In the genomic region with DNA sequence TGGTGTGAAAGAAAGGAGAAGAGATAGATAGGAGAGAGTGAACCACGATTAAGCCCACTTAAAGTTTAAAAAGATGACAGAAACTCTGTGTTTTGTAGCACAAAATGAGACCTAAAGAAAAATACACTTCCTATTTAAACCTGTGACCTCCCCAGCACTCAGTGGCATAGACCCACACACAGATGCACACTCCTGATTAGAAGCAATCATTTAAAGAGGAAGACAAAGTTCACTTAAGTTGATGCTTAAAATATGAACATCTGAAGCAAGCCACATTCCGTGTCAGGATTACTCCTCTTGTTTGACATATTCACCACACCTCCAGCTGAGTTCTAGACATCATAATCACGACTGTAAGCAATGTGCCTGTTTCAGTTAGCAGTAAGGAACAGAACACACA, we compare ENCODE assay signal across 20 mouse cellular contexts. TPM values are rescaled to one million over a fixed set of nuclear protein-coding genes. Genes with fewer than 3 reads are reported as not detected.
DNase-seq lines count a peak whose midpoint lies in the region; ATAC-seq and TF ChIP-seq lines count a peak whose summit lies in the region.
"Had no signal": no experiment of that assay in that cellular context is flagged by ENCODE, and none has a peak within 500 bp of the region (broad histone marks: within the 10 kb centered on the region; RNA-seq: fewer than 3 reads in every experiment).

No protein-coding gene starts in this region.

- H3K4me1 ChIP-seq in E14TG2a.4 (replicated peaks; ENCODE audit: low read depth, low read length) (peaks cover 70% of the 10 kb centered on the region), G1E (ENCODE audit: insufficient read depth, low read depth, low read length) (peaks cover 51% of the 10 kb centered on the region)

- H3K36me3 ChIP-seq in E14TG2a.4 (ENCODE audit: insufficient read depth, low read length) = peaks cover 32% of the 10 kb centered on the region
- peaks cover 34% of the 10 kb centered on the region for H3K36me3 ChIP-seq in G1E (replicated peaks)
- H3K36me3 ChIP-seq: embryonic facial prominence, embryonic 15.5 days; forebrain, embryonic 10.5 days; heart, embryonic 15.5 days had no signal

- H3K4me3 ChIP-seq in E14TG2a.4 (replicated peaks; ENCODE audit: low read length) (0 out of 2 replicates have a peak overlapping the region, but pooled peaks have one; percentile 24), G1E (ENCODE audit: low read depth, low read length) (no peak overlapping the region)
- H3K4me3 ChIP-seq: embryonic facial prominence, embryonic 15.5 days; erythroblast, embryonic 14.5 days; forebrain, embryonic 10.5 days; gastrocnemius, adult 2 months; heart, adult 2 months; heart, embryonic 15.5 days; hindbrain, embryonic 10.5 days had no signal

- peak; percentile 77 for ATAC-seq in G1E (ENCODE audit: extremely low read depth, insufficient number of reproducible peaks, low FRiP score, poor library complexity, severe bottlenecking)
- ATAC-seq in granulocyte monocyte progenitor cell, adult 5-6 weeks (replicated peaks; ENCODE audit: poor library complexity, severe bottlenecking) = peak; percentile 23; the same call in 1 of the 2 replicates
- ATAC-seq: forebrain, embryonic 14.5 days had no signal

- H3K9me3 ChIP-seq in E14TG2a.4 (ENCODE audit: low read length) = no peaks in the 10 kb centered on the region
- H3K9me3 ChIP-seq in G1E (replicated peaks) = no peaks in the 10 kb centered on the region
- H3K9me3 ChIP-seq: embryonic facial prominence, embryonic 15.5 days; forebrain, embryonic 10.5 days; heart, embryonic 15.5 days; hindbrain, embryonic 10.5 days had no signal

- H3K27me3 ChIP-seq in E14TG2a.4 (ENCODE audit: insufficient read depth, low read length) = no peaks in the 10 kb centered on the region
- no peaks in the 10 kb centered on the region for H3K27me3 ChIP-seq in G1E (ENCODE audit: insufficient read depth, low read length)
- H3K27me3 ChIP-seq: embryonic facial prominence, embryonic 15.5 days; heart, embryonic 15.5 days had no signal

- no peak for TF ChIP-seq CTCF in E14TG2a.4 (conservative IDR thresholded peaks at IDR 0.05; ENCODE audit: low read length)
- TF ChIP-seq CTCF in G1E (IDR thresholded peaks at IDR 0.05; ENCODE audit: low read depth, low read length) = no peak

- DNase-seq in G1E (ENCODE audit: low spot score) = no peak
- no peak for DNase-seq in cerebellum, postnatal 36 days
- DNase-seq in embryo, embryonic 11 days = no peak
- DNase-seq in thymus, postnatal 0 days (ENCODE audit: low spot score) = no peak
- DNase-seq: adrenal gland, postnatal 10 days; cerebellum, adult 11-12 months; cerebellum, adult 9-10 months; cerebellum, postnatal 25 days; gastrocnemius, adult 2 months; gastrocnemius, postnatal 25 days; heart, adult 2 months; heart, postnatal 14 days had no signal

RNA-seq across cellular contexts. Expression of a gene that starts 14.3 kb away (rescaled TPM):
- 140 and 144 TPM in 2 replicates for total RNA-seq in G1E (2014; fragmentation: Nextera tagmentation)
- total RNA-seq in G1E (2017) = 87.0 and 97.1 TPM in 2 replicates
- polyA plus RNA-seq in G1E (2012) = 8.3 and 14.8 TPM in 2 replicates
- 79.7 and 95.8 TPM in 2 replicates for total RNA-seq in granulocyte monocyte progenitor cell, adult 5-6 weeks (2014; fragmentation: Nextera tagmentation)
- 60.2 and 63.6 TPM in 2 replicates for total RNA-seq in granulocyte monocyte progenitor cell, adult 5-6 weeks (2017)
- 6.2 and 10.4 TPM in 2 replicates for polyA plus RNA-seq in thymus, postnatal 0 days (2015; fragmentation: Nextera tagmentation; extraction: Ambion mirVana)
